Mouse (Mus musculus): ENCODE data around the gene Slc17a1. TPM values are rescaled to one million over a fixed set of nuclear protein-coding genes. Genes with fewer than 3 reads are reported as not detected.

Gene Slc17a1
- total RNA-seq, 1 experiment, result not detected

GRCm38 (mm10) chr13:23898242-23898641 lies 30.7 kb downstream of the Slc17a1 start:
- TF ChIP-seq ZC3H11A (IDR thresholded peaks at IDR 0.05; ENCODE audit: borderline replicate concordance, low read depth, low read length), result no peak
- no peak for TF ChIP-seq CHD2 (IDR thresholded peaks at IDR 0.05; ENCODE audit: low read depth, low read length)
- no peak for TF ChIP-seq MAFK (IDR thresholded peaks at IDR 0.05; ENCODE audit: insufficient read depth, low read depth, low read length)
- TF ChIP-seq HCFC1 (IDR thresholded peaks at IDR 0.05; ENCODE audit: borderline replicate concordance, insufficient read depth, low read length), result no peak
- no peak for TF ChIP-seq ZNF384 (IDR thresholded peaks at IDR 0.05; ENCODE audit: low read depth, low read length)
- Histone ChIP-seq H3K9me3 (ENCODE audit: control insufficient read depth, insufficient read depth, low read depth, low read length) (no peaks in the 10 kb centered on the region), H3K36me3 (ENCODE audit: control insufficient read depth, insufficient read depth, low read length, poor library complexity, severe bottlenecking) (no peaks in the 10 kb centered on the region), H3K4me3 (ENCODE audit: insufficient read depth in 1 of 2, low read depth in 1 of 2, low read length in 2 of 2, poor library complexity in 1 of 2, severe bottlenecking in 1 of 2) (no peak overlapping the region), H3K9ac (ENCODE audit: insufficient read depth, low read depth, low read length, poor library complexity, severe bottlenecking) (no peak overlapping the region), H3K27ac (ENCODE audit: insufficient read depth, low read depth, low read length, poor library complexity, severe bottlenecking) (no peak overlapping the region), H3K4me1 (ENCODE audit: control insufficient read depth in 2 of 2, insufficient read depth in 2 of 2, low read length in 2 of 2, poor library complexity in 1 of 2) (no peaks in the 10 kb centered on the region)
- DNase-seq (ENCODE audit: low read depth, low spot score), result no peak
- in situ Hi-C loops (cut with MboI; ENCODE audit: low sequenced_read_pairs in 2 of 2, unreplicated experiment in 2 of 2), result no loop called here

GRCm38 (mm10) chr13:23906906-23907305 lies 39.4 kb downstream of the Slc17a1 start:
- Histone ChIP-seq H3K36me3 (ENCODE audit: control insufficient read depth, insufficient read depth, low read length, poor library complexity, severe bottlenecking) (no peaks in the 10 kb centered on the region), H3K4me1 (ENCODE audit: control insufficient read depth in 2 of 2, insufficient read depth in 2 of 2, low read length in 2 of 2, poor library complexity in 1 of 2) (no peaks in the 10 kb centered on the region), H3K9ac (ENCODE audit: insufficient read depth, low read depth, low read length, poor library complexity, severe bottlenecking) (no peak overlapping the region), H3K27ac (ENCODE audit: insufficient read depth, low read depth, low read length, poor library complexity, severe bottlenecking) (no peak overlapping the region), H3K4me3 (ENCODE audit: insufficient read depth in 1 of 2, low read depth in 1 of 2, low read length in 2 of 2, poor library complexity in 1 of 2, severe bottlenecking in 1 of 2) (no peak overlapping the region), H3K9me3 (ENCODE audit: control insufficient read depth, insufficient read depth, low read depth, low read length) (no peaks in the 10 kb centered on the region)
- no peak for DNase-seq (ENCODE audit: low read depth, low spot score)
- TF ChIP-seq ZC3H11A (IDR thresholded peaks at IDR 0.05; ENCODE audit: borderline replicate concordance, low read depth, low read length) (no peak), MAFK (IDR thresholded peaks at IDR 0.05; ENCODE audit: insufficient read depth, low read depth, low read length) (no peak), ZNF384 (IDR thresholded peaks at IDR 0.05; ENCODE audit: low read depth, low read length) (no peak), CHD2 (IDR thresholded peaks at IDR 0.05; ENCODE audit: low read depth, low read length) (no peak), HCFC1 (IDR thresholded peaks at IDR 0.05; ENCODE audit: borderline replicate concordance, insufficient read depth, low read length) (no peak)
- in situ Hi-C loops (cut with MboI; ENCODE audit: low sequenced_read_pairs in 2 of 2, unreplicated experiment in 2 of 2), result no loop called here

GRCm38 (mm10) chr13:23910121-23910520 lies 42.6 kb downstream of the Slc17a1 start:
- DNase-seq (ENCODE audit: low read depth, low spot score), result no peak
- Histone ChIP-seq H3K27ac (ENCODE audit: insufficient read depth, low read depth, low read length, poor library complexity, severe bottlenecking) (no peak overlapping the region), H3K4me1 (ENCODE audit: control insufficient read depth in 2 of 2, insufficient read depth in 2 of 2, low read length in 2 of 2, poor library complexity in 1 of 2) (no peaks in the 10 kb centered on the region), H3K9ac (ENCODE audit: insufficient read depth, low read depth, low read length, poor library complexity, severe bottlenecking) (no peak overlapping the region), H3K9me3 (ENCODE audit: control insufficient read depth, insufficient read depth, low read depth, low read length) (no peaks in the 10 kb centered on the region), H3K4me3 (ENCODE audit: insufficient read depth in 1 of 2, low read depth in 1 of 2, low read length in 2 of 2, poor library complexity in 1 of 2, severe bottlenecking in 1 of 2) (no peak overlapping the region), H3K36me3 (ENCODE audit: control insufficient read depth, insufficient read depth, low read length, poor library complexity, severe bottlenecking) (no peaks in the 10 kb centered on the region)
- TF ChIP-seq ZNF384 (IDR thresholded peaks at IDR 0.05; ENCODE audit: low read depth, low read length) (no peak), MAFK (IDR thresholded peaks at IDR 0.05; ENCODE audit: insufficient read depth, low read depth, low read length) (no peak), CHD2 (IDR thresholded peaks at IDR 0.05; ENCODE audit: low read depth, low read length) (no peak), HCFC1 (IDR thresholded peaks at IDR 0.05; ENCODE audit: borderline replicate concordance, insufficient read depth, low read length) (no peak), ZC3H11A (IDR thresholded peaks at IDR 0.05; ENCODE audit: borderline replicate concordance, low read depth, low read length) (no peak)
- in situ Hi-C loops (cut with MboI; ENCODE audit: low sequenced_read_pairs in 2 of 2, unreplicated experiment in 2 of 2), result no loop called here

- Histone ChIP-seq H3K9ac (ENCODE audit: insufficient read depth, low read depth, low read length, poor library complexity, severe bottlenecking) (no peak overlapping the region), H3K36me3 (ENCODE audit: control insufficient read depth, insufficient read depth, low read length, poor library complexity, severe bottlenecking) (no peaks in the 10 kb centered on the region), H3K4me3 (ENCODE audit: insufficient read depth in 1 of 2, low read depth in 1 of 2, low read length in 2 of 2, poor library complexity in 1 of 2, severe bottlenecking in 1 of 2) (no peak overlapping the region), H3K27ac (ENCODE audit: insufficient read depth, low read depth, low read length, poor library complexity, severe bottlenecking) (no peak overlapping the region), H3K4me1 (ENCODE audit: control insufficient read depth in 2 of 2, insufficient read depth in 2 of 2, low read length in 2 of 2, poor library complexity in 1 of 2) (no peaks in the 10 kb centered on the region), H3K9me3 (ENCODE audit: control insufficient read depth, insufficient read depth, low read depth, low read length) (no peaks in the 10 kb centered on the region)
- DNase-seq (ENCODE audit: low read depth, low spot score), result no peak
- no peak for TF ChIP-seq HCFC1 (IDR thresholded peaks at IDR 0.05; ENCODE audit: borderline replicate concordance, insufficient read depth, low read length)
- in situ Hi-C loops (cut with MboI; ENCODE audit: low sequenced_read_pairs in 2 of 2, unreplicated experiment in 2 of 2), result no loop called here
Measured at GRCm38 (mm10) chr13:23911335-23911734, 43.8 kb downstream of the Slc17a1 start.

GRCm38 (mm10) chr13:23913791-23914306 lies 46.3 kb downstream of the Slc17a1 start:
- Histone ChIP-seq H3K4me3 (ENCODE audit: insufficient read depth in 1 of 2, low read depth in 1 of 2, low read length in 2 of 2, poor library complexity in 1 of 2, severe bottlenecking in 1 of 2) (no peak overlapping the region), H3K9ac (ENCODE audit: insufficient read depth, low read depth, low read length, poor library complexity, severe bottlenecking) (no peak overlapping the region), H3K27ac (ENCODE audit: insufficient read depth, low read depth, low read length, poor library complexity, severe bottlenecking) (no peak overlapping the region), H3K36me3 (ENCODE audit: control insufficient read depth, insufficient read depth, low read length, poor library complexity, severe bottlenecking) (no peaks in the 10 kb centered on the region), H3K4me1 (ENCODE audit: control insufficient read depth in 2 of 2, insufficient read depth in 2 of 2, low read length in 2 of 2, poor library complexity in 1 of 2) (no peaks in the 10 kb centered on the region), H3K9me3 (ENCODE audit: control insufficient read depth, insufficient read depth, low read depth, low read length) (no peaks in the 10 kb centered on the region)
- TF ChIP-seq ZC3H11A (IDR thresholded peaks at IDR 0.05; ENCODE audit: borderline replicate concordance, low read depth, low read length) (no peak), HCFC1 (IDR thresholded peaks at IDR 0.05; ENCODE audit: borderline replicate concordance, insufficient read depth, low read length) (no peak), ZNF384 (IDR thresholded peaks at IDR 0.05; ENCODE audit: low read depth, low read length) (no peak), MAFK (IDR thresholded peaks at IDR 0.05; ENCODE audit: insufficient read depth, low read depth, low read length) (no peak), CHD2 (IDR thresholded peaks at IDR 0.05; ENCODE audit: low read depth, low read length) (no peak)
- in situ Hi-C loops (cut with MboI; ENCODE audit: low sequenced_read_pairs in 2 of 2, unreplicated experiment in 2 of 2), result no loop called here
- DNase-seq (ENCODE audit: low read depth, low spot score), result no peak

Data from ES-E14 (cell line).